Mouse (Mus musculus) small intestine, adult 2 months (tissue): ENCODE results near the gene Tchp.

Source experiments
- CTCF ChIP-seq: fragments of 200-500 bp; IDR thresholded peaks from 2 replicates; pipeline ENCODE4 v1.5.1; 2012; ENCODE audit warnings: low read depth, mild to moderate bottlenecking, control low read depth, inconsistent platforms, low read length, moderate library complexity, mixed read lengths; ENCODE audit not compliant: insufficient replicate concordance, insufficient read length; ENCODE audit errors: extremely low read depth
- POLR2A ChIP-seq: fragments of 200-500 bp; IDR thresholded peaks from 2 replicates; pipeline ENCODE4 v1.6.1; 2012; ENCODE audit warnings: low read depth, mild to moderate bottlenecking, control low read depth, inconsistent platforms, low read length, moderate library complexity

DNA sequence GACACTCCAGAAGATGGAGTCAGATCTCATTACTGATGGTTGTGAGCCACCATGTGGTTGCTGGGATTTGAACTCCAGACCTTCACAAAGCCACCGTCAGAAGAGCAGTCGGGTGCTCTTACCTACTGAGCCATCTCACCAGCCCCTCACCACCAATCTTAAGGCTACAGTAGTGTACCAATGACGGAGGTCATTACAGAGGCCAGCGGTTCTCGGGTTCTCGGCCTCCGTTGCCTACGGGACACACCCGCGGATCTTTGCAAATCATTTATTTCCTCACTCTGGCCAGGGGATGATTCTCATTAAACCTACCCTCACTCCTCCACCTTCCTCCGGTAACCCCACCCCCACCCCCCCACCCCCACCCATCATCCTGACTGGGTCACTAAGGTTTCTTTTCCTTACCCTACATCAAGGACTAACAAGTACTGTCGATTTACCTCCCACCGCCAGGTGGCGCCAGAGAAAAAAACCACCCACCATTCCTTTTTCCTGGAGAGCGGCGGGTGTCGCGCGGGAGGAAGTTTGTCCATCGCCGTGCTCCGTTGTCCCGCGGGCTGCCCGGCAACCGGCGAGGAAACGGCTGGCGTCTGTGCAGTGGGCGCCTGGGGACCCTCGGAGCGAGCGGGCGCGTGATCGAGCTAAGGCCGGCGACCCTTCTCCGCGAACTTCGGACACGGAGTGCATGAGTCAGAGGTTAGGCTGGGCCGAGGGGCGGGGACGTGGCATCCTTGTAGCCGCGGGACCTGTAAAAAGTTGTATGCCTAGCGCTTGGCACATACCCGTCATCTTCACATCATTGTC, at the start of gene Tchp:
- TF ChIP-seq CTCF (peak; percentile 81; the same call in 1 of the 2 replicates), POLR2A (no peak; the same call in 1 of the 2 replicates)
